Mouse (Mus musculus) E14TG2a.4 (cell line): ENCODE data around the gene Sstr4.
A peak's percentile ranks its signal among the peaks of the same experiment; 100 is the strongest.

ENCODE experiments used
- H3K27me3 ChIP-seq: 2 replicates; pipeline ENCODE4 v1.6.1; 2014; ENCODE audit warnings: low read length, control low read depth; ENCODE audit not compliant: insufficient read depth
- H3K36me3 ChIP-seq: 2 replicates; pipeline ENCODE4 v1.6.1; 2014; ENCODE audit warnings: low read length, control low read depth; ENCODE audit not compliant: insufficient read depth
- H3K4me1 ChIP-seq: replicated peaks from 2 replicates; pipeline ENCODE4 v1.6.1; 2014; ENCODE audit warnings: low read depth, low read length, control low read depth
- H3K4me3 ChIP-seq: replicated peaks from 2 replicates; pipeline ENCODE4 v1.5.1; 2014; ENCODE audit warnings: mild to moderate bottlenecking, low read length
- H3K9me3 ChIP-seq: 2 replicates; pipeline ENCODE4 v1.6.1; 2014; ENCODE audit warnings: low read length, control low read depth
- CTCF ChIP-seq: conservative IDR thresholded peaks from 2 replicates; pipeline ENCODE4 v1.5.1; 2014; ENCODE audit warnings: low read length
- NANOG ChIP-seq: IDR thresholded peaks from 2 replicates; pipeline ENCODE4 v1.6.1; 2014; ENCODE audit warnings: borderline replicate concordance, low read length, mixed read lengths
- POU5F1 ChIP-seq: IDR thresholded peaks from 2 replicates; pipeline ENCODE4 v1.6.1; 2014; ENCODE audit warnings: low read length, borderline replicate concordance

Gene Sstr4

DNA sequence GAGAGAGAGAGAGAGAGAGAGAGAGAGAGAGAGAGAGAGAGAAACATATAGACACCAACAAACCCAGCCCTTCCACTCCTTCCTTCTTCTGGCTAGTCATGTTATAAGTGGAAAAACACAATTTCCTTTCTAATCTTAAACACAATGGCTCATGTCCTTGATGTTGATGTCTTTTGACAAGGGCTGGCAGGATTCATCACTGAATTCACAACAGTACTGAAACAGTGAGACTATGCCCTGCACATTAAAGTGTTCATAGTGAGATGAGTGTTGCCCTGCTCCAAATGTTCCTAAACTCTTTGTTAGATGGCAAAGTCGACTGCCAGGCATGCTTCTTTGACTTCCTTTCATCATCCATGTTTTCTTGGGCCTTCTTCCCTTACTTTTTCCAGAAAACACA lies 29.9 kb upstream of the Sstr4 start:
- H3K27me3 ChIP-seq = no peaks in the 10 kb centered on the region
- TF ChIP-seq POU5F1 (no peak), CTCF (no peak), NANOG (no peak)
- peaks cover 9% of the 10 kb centered on the region for H3K9me3 ChIP-seq
- H3K36me3 ChIP-seq = no peaks in the 10 kb centered on the region
- H3K4me1 ChIP-seq = no peaks in the 10 kb centered on the region
- H3K4me3 ChIP-seq = no peak overlapping the region

GRCm38 (mm10) chr2:148371743-148372630 lies 23.2 kb upstream of the Sstr4 start:
- Histone ChIP-seq H3K9me3 (no peaks in the 10 kb centered on the region), H3K4me3 (no peak overlapping the region), H3K4me1 (no peaks in the 10 kb centered on the region), H3K27me3 (no peaks in the 10 kb centered on the region), H3K36me3 (no peaks in the 10 kb centered on the region)
- TF ChIP-seq CTCF = no peak
- TF ChIP-seq POU5F1 = no peak
- TF ChIP-seq NANOG = no peak

DNA sequence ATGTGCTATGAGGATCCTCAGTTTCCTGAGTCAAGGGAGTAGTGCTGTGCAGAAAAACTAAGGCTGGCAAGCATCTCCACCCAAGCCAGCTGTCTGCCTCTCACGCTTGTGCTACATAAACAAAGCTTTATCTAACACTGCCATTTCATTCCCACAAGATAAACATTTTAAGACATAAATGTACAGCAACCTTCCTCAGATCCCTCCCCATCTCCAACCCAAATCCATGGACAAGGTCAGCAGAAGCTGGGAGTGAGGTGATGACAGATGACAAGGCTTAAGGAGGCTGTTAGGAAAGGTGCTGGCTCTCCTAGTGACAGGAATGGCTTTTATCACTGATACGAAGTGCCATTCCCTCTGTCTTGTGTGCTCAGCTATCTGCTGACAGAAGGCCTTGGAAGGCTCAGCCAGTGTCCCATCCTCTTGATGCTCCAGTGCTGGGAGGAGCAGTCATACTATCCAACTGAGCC lies 21.5 kb upstream of the Sstr4 start:
- Histone ChIP-seq H3K27me3 (no peaks in the 10 kb centered on the region), H3K4me1 (no peaks in the 10 kb centered on the region)
- TF ChIP-seq POU5F1 (no peak), CTCF (no peak), NANOG (no peak)

GRCm38 (mm10) chr2:148375326-148376150 lies 19.6 kb upstream of the Sstr4 start:
- TF ChIP-seq NANOG (no peak), CTCF (peak; percentile 60)
- no peaks in the 10 kb centered on the region for H3K27me3 ChIP-seq
- no peaks in the 10 kb centered on the region for H3K9me3 ChIP-seq
- H3K4me3 ChIP-seq = no peak overlapping the region
- no peaks in the 10 kb centered on the region for H3K36me3 ChIP-seq
- no peaks in the 10 kb centered on the region for H3K4me1 ChIP-seq

More for the DNA sequence above, 21.5 kb upstream of the Sstr4 start:
- H3K9me3 ChIP-seq = no peaks in the 10 kb centered on the region
- no peak overlapping the region for H3K4me3 ChIP-seq
- no peaks in the 10 kb centered on the region for H3K36me3 ChIP-seq

- Histone ChIP-seq H3K27me3 (no peaks in the 10 kb centered on the region), H3K4me3 (no peak overlapping the region), H3K36me3 (no peaks in the 10 kb centered on the region), H3K4me1 (no peaks in the 10 kb centered on the region), H3K9me3 (no peaks in the 10 kb centered on the region)
- TF ChIP-seq CTCF (no peak), NANOG (no peak), POU5F1 (no peak)
These were observed 16.3 kb upstream of the Sstr4 start for GRCm38 (mm10) chr2:148378817-148379342.

GRCm38 (mm10) chr2:148379899-148380413 lies 15.2 kb upstream of the Sstr4 start:
- H3K4me3 ChIP-seq = no peak overlapping the region
- TF ChIP-seq NANOG = no peak
- no peak for TF ChIP-seq POU5F1
- TF ChIP-seq CTCF = no peak
- no peaks in the 10 kb centered on the region for H3K36me3 ChIP-seq
- no peaks in the 10 kb centered on the region for H3K4me1 ChIP-seq
- H3K9me3 ChIP-seq = no peaks in the 10 kb centered on the region
- H3K27me3 ChIP-seq = no peaks in the 10 kb centered on the region

DNA sequence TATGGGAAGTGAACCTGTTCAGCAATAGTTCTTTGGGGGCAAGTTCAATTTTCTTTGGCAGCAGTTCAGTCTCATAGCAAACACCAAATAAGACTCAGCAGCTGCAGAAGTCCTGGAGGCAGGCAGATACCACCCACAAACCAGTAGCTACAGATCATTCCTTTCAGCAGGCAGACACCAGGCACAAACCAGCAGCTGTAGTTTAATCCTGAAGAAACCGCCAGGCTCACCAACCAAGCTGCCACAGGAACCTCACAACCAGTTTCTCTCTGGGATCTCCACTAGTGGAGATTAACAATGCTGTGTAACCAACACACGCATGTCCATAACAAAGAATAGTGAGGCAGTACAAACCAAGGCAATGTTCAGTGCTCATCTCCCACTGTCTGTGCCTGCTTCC lies 14.1 kb upstream of the Sstr4 start:
- Histone ChIP-seq H3K4me1 (no peaks in the 10 kb centered on the region), H3K4me3 (no peak overlapping the region), H3K36me3 (no peaks in the 10 kb centered on the region), H3K9me3 (no peaks in the 10 kb centered on the region), H3K27me3 (no peaks in the 10 kb centered on the region)
- TF ChIP-seq NANOG (no peak), POU5F1 (no peak), CTCF (no peak)

- Histone ChIP-seq H3K9me3 (no peaks in the 10 kb centered on the region; the same call in 1 of the 2 replicates), H3K4me1 (no peaks in the 10 kb centered on the region), H3K27me3 (0 out of 2 replicates have a peak, but pooled peaks cover 3% of the 10 kb centered on the region), H3K36me3 (no peaks in the 10 kb centered on the region), H3K4me3 (no peak overlapping the region)
- TF ChIP-seq POU5F1 (no peak), CTCF (no peak), NANOG (no peak)
These were observed 8.7 kb upstream of the Sstr4 start for GRCm38 (mm10) chr2:148386476-148386875.
